Mouse (Mus musculus) R1 (cell line): ENCODE results near the gene Ift88.
"Not testable (repeated sequence)": the region's sequence is repeated elsewhere in the genome, so short reads cannot be mapped to it uniquely, and the experiment has no call there.

ENCODE experiments used
- DNase-seq: peaks from one replicate; pipeline ENCODE4 v3.0.0-alpha.2; 2018; ENCODE audit warnings: low read depth, low spot score

The Ift88 gene

GRCm38 (mm10) chr14:57452516-57452915 lies 28.7 kb downstream of the Ift88 start:
- no peak for DNase-seq

GRCm38 (mm10) chr14:57459883-57460282 lies 36.0 kb downstream of the Ift88 start:
- DNase-seq, result no peak

- not testable (repeated sequence) for DNase-seq
Measured at GRCm38 (mm10) chr14:57460326-57460725, 36.5 kb downstream of the Ift88 start.

- DNase-seq, result no peak
Measured at GRCm38 (mm10) chr14:57462871-57463270, 39.0 kb downstream of the Ift88 start.

- no peak for DNase-seq
Measured at GRCm38 (mm10) chr14:57475057-57475456, 51.2 kb downstream of the Ift88 start.

- DNase-seq, result no peak
Measured at GRCm38 (mm10) chr14:57482262-57482661, 58.4 kb downstream of the Ift88 start.

- DNase-seq, result no peak
Measured at GRCm38 (mm10) chr14:57484183-57484582, 60.3 kb downstream of the Ift88 start.

GRCm38 (mm10) chr14:57489696-57490095 lies 65.8 kb downstream of the Ift88 start:
- DNase-seq, result no peak

GRCm38 (mm10) chr14:57493840-57494239 lies 70.0 kb downstream of the Ift88 start:
- no peak for DNase-seq

- no peak for DNase-seq
Measured at GRCm38 (mm10) chr14:57503729-57504128, 79.9 kb downstream of the Ift88 start.

- no peak for DNase-seq
Measured at GRCm38 (mm10) chr14:57509554-57509953, 85.7 kb downstream of the Ift88 start.

GRCm38 (mm10) chr14:57515156-57515762 lies 91.4 kb downstream of the Ift88 start:
- no peak for DNase-seq

GRCm38 (mm10) chr14:57517001-57517400 lies 93.1 kb downstream of the Ift88 start:
- no peak for DNase-seq

GRCm38 (mm10) chr14:57523762-57524161 lies 99.9 kb downstream of the Ift88 start:
- no peak for DNase-seq

GRCm38 (mm10) chr14:57524671-57525387 lies 101.0 kb downstream of the Ift88 start, which contains the start of gene Il17d:
Gene Il17d, plus strand, starts transcription at chr14:57524777.
- DNase-seq, result no peak

- DNase-seq, result peak; percentile 93
Measured at GRCm38 (mm10) chr14:57525388-57526049, 101.7 kb downstream of the Ift88 start.

GRCm38 (mm10) chr14:57526050-57526623 lies 102.3 kb downstream of the Ift88 start:
- no peak for DNase-seq

GRCm38 (mm10) chr14:57527122-57527521 lies 103.3 kb downstream of the Ift88 start:
- no peak for DNase-seq

- DNase-seq, result no peak
Measured at GRCm38 (mm10) chr14:57527598-57527997, 103.7 kb downstream of the Ift88 start.

- peak; percentile 95 for DNase-seq
Measured at GRCm38 (mm10) chr14:57529086-57529785, 105.4 kb downstream of the Ift88 start.

GRCm38 (mm10) chr14:57529786-57530515 lies 106.1 kb downstream of the Ift88 start:
- DNase-seq, result peak; percentile 96
